Mouse (Mus musculus) lung, adult 2 months (tissue): ENCODE results near the gene Homer1.

Experiments used
- CTCF ChIP-seq: fragments of 200-500 bp; IDR thresholded peaks from 2 replicates; pipeline ENCODE4 v1.5.1; 2011; ENCODE audit warnings: mild to moderate bottlenecking, low read length, control low read depth; ENCODE audit not compliant: insufficient read depth
- POLR2A ChIP-seq: fragments of 200-500 bp; IDR thresholded peaks from 2 replicates; pipeline ENCODE4 v1.6.1; 2011; ENCODE audit warnings: low read depth, mild to moderate bottlenecking, control low read depth, low read length, borderline replicate concordance; ENCODE audit errors: extremely low read depth

DNA sequence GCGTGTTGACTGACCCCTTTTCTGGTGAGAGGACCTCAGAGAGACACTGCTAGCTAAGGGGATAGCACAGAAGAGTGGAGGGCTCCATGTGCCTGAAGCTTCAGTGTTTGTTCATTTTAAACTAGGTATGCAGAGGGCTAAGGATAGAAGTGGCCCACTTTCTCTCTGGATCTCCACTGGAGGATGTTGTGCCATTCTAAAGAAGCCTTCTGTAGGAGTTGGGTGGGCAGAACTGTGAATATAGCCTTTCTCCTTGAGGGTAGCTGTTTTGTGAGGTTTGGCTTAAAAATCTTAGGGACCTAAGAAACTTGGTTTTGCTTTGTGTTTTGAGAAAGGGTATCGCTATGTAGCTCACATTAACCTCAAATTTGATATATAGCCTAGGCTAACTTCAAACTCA, 32.3 kb upstream of the Homer1 start:
- TF ChIP-seq CTCF (no peak), POLR2A (no peak)
